Mouse (Mus musculus) kidney, postnatal 25 days (tissue): Measurements from ENCODE around the gene Pbsn.
"Not testable (repeated sequence)": the region's sequence is repeated elsewhere in the genome, so short reads cannot be mapped to it uniquely, and the experiment has no call there.

Experiments used
- DNase-seq, 2 experiments: peaks; one replicate each; pipeline ENCODE4 v3.0.0; 2021; ENCODE audit warnings: mixed read lengths in 2 of 2

The Pbsn gene

DNA sequence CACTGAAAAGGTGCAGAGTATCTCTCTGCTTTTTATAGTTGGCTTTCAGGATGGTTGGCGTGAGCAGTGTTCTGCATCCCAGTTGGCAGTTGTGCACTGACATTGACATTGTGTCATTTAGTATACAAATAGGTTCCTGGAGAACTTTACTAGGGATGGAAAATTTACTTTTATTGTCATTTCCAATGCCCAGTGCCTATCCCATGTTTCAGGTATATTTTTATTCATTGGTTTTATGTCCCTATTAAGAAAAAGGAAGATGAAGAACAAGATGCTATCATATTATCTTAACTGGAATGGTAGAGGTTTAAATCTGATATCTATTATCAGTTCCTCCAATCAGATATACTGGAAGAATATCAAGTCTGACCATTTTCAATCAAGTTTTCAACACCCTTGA lies at the start of gene Pbsn:
Pbsn (minus strand) TSS at position 101 of the 400 bp plus-strand sequence.
- no peak for DNase-seq

GRCm38 (mm10) chrX:77880033-77880432 lies 26.6 kb upstream of the Pbsn start:
- DNase-seq, result peak in 1 of 2 experiments; percentile 5

DNA sequence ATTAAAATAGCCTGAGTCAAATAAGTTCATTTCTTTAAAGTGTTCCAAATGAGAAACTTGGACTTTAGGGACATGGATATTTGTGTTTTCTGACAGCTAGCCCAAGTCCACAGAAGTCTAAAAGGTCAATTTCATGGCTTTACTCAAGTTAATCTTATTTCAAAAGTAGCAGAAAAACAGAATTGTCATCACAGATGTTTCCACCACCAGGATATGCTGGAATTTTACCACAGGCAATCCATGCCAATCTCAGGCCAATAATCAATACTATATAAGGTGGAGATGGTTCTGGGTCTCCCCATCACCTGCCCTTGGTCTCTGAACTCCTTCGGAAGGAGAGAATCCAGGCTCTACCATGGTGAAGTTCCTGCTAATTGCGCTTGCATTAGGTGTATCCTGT lies 11.0 kb upstream of the Pbsn start, which contains the start of gene Gm14744:
Gm14744 (plus strand) TSS at position 301 of the 400 bp plus-strand sequence.
- DNase-seq, result not testable (repeated sequence)

DNA sequence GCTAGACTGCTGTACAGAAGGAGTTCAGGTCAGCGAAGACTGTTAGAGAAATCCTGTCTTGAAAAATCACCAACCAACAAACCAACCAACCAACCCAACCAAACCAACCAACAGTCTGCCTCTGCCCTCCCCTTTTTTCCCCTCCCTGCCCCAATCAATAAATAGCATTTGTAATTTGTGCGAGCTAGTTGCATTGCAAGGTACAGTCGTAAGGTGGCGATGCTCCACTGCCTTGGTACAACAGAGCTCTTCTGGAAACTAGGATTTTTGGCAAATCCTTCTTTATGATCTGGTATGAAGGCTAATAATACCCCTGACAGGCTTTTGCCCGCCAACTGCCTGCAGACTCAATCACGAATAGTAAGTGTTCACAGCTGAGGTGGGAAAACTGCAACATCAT lies 41.4 kb downstream of the Pbsn start:
- no peak for DNase-seq

DNA sequence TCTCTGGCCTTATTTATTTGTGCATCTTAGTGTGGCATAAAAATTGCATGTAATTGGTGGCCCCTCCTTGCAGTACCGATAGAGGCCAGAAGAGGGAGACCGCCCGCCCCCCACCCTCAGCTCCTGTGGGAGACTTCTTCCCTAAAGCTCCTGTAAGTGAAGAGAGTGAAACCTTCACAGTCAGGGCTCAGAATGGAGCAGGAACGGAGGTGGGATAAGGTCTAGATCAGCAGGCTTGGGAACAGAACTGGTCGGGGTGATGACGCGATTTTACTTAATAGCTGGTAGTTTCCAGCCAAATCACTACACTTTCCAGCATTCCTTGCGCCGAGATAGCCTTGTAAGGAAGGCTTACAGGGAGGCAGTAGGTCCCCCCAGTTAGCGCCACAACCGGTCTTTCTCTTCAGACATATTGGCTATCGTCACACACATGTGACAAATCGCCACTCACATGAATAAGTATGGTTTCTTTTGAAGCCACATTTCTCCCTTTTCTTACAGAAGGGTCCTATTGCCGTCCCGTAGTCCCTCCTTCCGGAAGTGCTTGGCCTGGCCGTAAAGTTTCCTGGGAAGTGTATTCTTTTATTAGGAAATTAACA lies 42.7 kb downstream of the Pbsn start:
- peak; percentile 44 to 75 for DNase-seq

- DNase-seq, result peak; percentile 54 to 60
Measured at GRCm38 (mm10) chrX:77808602-77809001, 44.8 kb downstream of the Pbsn start.

GRCm38 (mm10) chrX:77802293-77802692 lies 51.1 kb downstream of the Pbsn start:
- DNase-seq, result no peak

DNA sequence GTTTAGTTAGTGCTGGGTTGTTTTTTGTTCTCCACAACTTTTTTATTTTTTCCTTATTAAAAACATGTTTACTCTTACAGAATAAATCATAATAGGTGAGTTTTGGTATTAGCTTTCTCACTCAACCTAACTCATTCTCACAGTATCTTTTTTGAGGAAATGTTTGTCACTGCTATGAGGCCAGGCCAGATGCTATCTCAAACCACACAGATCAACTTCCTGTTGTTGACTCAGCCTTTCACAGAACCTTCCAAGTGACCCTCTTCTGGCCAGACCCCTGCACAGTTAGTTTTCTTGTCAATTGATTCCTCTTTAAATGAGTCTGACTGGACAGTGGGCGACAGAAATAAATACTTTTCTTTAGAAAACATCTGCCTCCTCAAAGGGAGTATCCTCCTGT lies 51.9 kb downstream of the Pbsn start:
- DNase-seq, result no peak

DNA sequence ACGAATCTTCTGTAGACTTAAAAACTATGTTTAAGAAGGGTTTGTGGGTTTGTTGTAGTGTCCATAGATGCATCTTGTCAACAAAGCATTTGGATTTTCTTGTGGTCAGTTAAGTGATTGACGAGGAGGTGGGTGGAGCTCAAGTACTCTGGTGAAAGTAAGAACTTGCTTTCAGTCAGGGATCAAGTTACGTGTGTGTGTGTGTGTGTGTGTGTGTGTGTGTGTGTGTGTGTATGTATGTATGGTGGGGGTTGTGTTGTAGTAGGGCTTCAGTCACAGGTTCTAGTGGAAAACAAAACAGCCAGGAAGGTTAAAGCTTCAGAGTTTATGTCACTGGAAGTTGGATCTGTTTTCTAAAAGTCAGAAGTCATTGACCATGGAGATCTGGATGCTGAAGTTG lies 53.9 kb downstream of the Pbsn start:
- DNase-seq, result no peak

DNA sequence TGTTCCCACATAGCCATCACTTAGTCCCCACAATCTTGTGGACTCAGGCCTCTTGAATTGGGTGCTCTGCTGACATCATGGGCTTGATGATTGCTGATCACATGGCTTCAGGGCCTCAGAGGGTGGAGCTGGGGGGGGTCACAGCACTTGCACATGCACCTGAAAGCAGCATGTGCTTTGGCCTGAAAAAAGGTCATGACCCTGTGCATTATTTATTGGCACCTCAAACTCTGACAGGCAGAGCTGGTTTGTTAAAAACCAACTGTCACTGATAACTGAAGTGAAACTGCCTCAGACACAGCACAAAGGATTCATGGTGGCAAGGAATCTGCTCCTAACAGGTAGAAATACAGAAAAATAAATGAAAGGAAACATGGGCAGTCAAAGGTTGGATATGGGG lies 55.6 kb downstream of the Pbsn start:
- DNase-seq, result no peak

DNA sequence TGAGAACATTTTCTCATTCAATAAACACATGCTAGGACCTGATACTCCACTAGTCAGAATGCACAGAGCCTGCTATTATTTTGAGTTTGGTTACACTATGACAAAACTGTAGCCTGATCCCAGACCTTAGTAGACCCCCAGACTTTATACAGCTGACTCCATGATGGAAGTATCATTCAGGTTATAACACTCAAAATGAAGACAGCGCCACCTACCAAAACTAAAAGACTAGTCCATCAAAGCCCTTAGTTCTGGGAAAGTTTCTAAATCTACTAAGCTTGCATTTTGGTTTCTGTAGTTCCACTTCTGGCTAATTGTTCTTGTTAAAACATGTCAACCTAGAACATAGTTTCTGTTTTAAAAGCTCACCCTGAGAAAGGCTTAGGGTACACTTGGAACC lies 56.5 kb downstream of the Pbsn start:
- no peak for DNase-seq

DNA sequence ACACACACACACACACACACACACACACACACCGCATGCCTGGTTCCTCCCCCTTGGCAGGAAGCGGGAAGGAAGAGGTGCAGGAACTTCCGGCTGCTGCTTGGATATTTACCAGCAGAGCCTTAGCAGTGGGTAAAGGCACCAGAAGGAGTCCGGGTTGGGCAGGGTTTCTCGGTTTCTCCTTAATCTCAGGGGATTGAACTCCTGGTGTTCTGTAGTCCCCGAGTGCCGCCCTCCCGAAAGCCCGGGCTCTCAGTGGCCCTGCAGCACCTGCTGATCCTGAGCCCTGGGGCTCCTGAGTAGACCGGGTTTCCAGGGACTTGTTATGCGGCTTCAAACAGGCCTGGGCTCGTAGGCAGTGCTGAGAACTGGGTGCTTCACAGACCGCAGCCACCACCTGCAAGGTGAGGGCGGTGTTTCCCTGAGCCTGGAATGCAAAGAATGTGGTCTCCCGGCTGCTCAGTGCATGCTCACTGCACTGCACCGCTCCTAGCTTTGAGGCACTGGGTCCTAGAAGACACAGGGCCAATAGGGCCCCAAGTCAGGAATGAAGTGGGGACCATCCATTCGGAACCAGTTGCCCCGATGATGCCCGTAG lies 57.1 kb downstream of the Pbsn start, which contains the start of gene Prkx:
Prkx (minus strand) TSS at position 41 of the 598 bp plus-strand sequence.
- peak; percentile 52 to 81 for DNase-seq

DNA sequence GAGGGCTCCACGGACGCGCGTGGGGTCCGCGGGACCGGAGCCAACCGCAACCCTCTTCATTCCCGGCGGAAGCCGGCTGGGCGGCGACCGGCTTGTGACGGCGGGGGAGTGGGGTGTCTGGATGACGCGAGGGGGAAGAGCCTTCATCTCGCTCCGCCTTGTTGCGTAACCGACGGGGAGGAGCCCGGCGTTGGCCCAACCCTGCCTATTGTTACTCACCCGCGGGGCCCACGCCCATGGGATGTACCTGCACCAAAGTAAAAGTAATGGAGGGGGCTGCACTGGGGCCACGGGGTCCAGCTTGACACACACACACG lies 57.6 kb downstream of the Pbsn start:
- peak; percentile 91 to 94 for DNase-seq

GRCm38 (mm10) chrX:77794962-77795857 lies 58.2 kb downstream of the Pbsn start:
- DNase-seq, result peak; percentile 8 to 49

GRCm38 (mm10) chrX:77788675-77789074 lies 64.7 kb downstream of the Pbsn start:
- no peak for DNase-seq
